15 mouse cellular contexts compared by ENCODE assay signal in genomic region chr19:6538546-6538945, GRCm38 (mm10).
A peak's percentile ranks its signal among the peaks of the same experiment; 100 is the strongest.
DNase-seq lines count a peak whose midpoint lies in the region; ATAC-seq lines count a peak whose summit lies in the region.
"Had no signal": no experiment of that assay in that cellular context is flagged by ENCODE, and none has a peak within 500 bp of the region (broad histone marks: within the 10 kb centered on the region; RNA-seq: fewer than 3 reads in every experiment).

No protein-coding gene starts in this region.

- ATAC-seq in cerebellum, adult (ENCODE audit: insufficient number of reproducible peaks, low FRiP score, low TSS enrichment), result no peak
- ATAC-seq: CD4-positive, CD25-positive, alpha-beta regulatory T cell, adult 4 months; forebrain, embryonic 13.5 days; forebrain, postnatal 0 days; intestine, postnatal 0 days had no signal

- DNase-seq in cerebellum, adult 18-20 months, result peak; percentile 26 to 31
- peak; percentile 45 to 47 for DNase-seq in cerebellum, postnatal 25 days
- no peak for DNase-seq in cerebellum, postnatal 4 days (ENCODE audit: low spot score in 2 of 2)
- DNase-seq in cerebellum, postnatal 36 days, result peak; percentile 13 to 20
- DNase-seq in testis, postnatal 10 days (ENCODE audit: low spot score), result no peak
- DNase-seq: adrenal gland, adult 2 months; adrenal gland, postnatal 25 days; forebrain, postnatal 0 days; gastrocnemius, adult 2 months; gastrocnemius, postnatal 14 days; heart, adult 11 months had no signal

Comparison
In these comparisons a context has a peak if more than half of its experiments do, and no peak if none do; other contexts are left out.
1. DNase-seq: peak in cerebellum, adult 18-20 months (2 of 2), cerebellum, postnatal 25 days (2 of 2) and cerebellum, postnatal 36 days (2 of 2); none in cerebellum, postnatal 4 days (0 of 2) and testis, postnatal 10 days (single experiment).